Mouse (Mus musculus): Measurements from ENCODE around the gene Gm20388.
"Not testable (repeated sequence)": the region's sequence is repeated elsewhere in the genome, so short reads cannot be mapped to it uniquely, and the experiment has no call there.

DNA sequence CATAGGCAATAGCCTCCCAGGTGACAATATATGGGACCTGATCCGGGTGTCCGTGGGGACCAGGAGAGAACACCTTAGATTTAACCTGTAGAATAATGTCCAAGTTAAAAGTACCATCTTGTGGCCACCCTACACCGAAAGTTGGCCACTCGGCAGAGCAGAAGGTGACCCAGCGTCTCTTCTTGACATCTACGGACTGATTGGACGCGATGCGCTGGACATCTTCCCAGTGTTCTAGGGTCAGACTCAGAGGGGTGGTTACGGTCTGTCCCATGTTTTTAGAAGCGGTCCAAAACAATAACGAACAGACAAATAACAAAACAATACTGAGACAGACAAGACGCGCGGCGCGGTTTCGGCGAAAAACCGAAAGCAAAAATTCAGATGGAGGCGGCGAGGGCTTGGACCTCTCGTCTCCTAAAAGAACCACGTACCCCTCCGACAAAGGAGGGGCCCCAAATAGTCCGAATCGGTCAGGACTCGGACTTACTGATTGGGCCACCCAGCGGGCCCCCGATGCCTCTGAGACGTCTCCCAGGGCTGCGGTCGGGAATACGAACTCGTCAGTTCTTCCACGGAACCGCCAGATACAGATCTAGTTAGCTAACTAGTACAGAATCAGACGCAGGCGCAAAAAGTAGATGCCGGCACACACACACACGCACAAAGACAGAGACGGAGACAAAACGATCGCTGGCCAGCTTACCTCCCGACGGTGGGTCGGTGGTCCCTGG is 3522.8 kb downstream of the Gm20388 start:
- TF ChIP-seq POLR2A, CTCF (IDR thresholded peaks at IDR 0.05; ENCODE audit: insufficient read depth, low read depth, low read length): not testable (repeated sequence)

Measured in olfactory bulb, adult 2 months (tissue).